Mouse (Mus musculus) right cerebral cortex, adult 2 months (tissue): ENCODE measurements around the gene Pigt.
A peak's percentile ranks its signal among the peaks of the same experiment; 100 is the strongest.

Experiments used
- DNase-seq, 2 experiments: peaks; one replicate each; pipeline ENCODE4 v3.0.0; 2021 to 2022; ENCODE audit warnings: low spot score in 2 of 2

The Pigt gene

GRCm38 (mm10) chr2:164520782-164521181, 23.5 kb downstream of the Pigt start:
- no peak for DNase-seq

DNA sequence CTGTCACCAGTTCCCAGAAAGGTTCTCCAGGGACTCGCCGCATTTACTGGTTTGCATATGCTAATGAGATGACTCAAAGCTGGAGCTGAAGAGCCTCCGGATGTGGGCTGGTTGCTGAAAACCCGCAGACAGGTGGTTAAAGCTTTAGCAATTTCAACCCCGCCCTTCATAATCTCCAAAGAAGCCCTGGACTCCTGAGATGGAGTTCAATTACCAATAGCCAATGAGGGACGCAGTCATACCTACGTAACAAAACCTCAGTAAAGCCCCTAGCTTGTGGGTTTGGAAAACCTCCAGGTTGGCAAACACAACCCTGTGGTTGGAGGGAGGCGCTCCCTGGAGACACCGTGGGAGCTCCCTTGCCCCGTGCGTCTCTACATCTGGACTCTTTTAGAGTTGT, 24.5 kb downstream of the Pigt start:
- peak in 1 of 2 experiments; percentile 25 for DNase-seq

- no peak for DNase-seq
These were observed 25.0 kb downstream of the Pigt start for GRCm38 (mm10) chr2:164522280-164522679.

DNA sequence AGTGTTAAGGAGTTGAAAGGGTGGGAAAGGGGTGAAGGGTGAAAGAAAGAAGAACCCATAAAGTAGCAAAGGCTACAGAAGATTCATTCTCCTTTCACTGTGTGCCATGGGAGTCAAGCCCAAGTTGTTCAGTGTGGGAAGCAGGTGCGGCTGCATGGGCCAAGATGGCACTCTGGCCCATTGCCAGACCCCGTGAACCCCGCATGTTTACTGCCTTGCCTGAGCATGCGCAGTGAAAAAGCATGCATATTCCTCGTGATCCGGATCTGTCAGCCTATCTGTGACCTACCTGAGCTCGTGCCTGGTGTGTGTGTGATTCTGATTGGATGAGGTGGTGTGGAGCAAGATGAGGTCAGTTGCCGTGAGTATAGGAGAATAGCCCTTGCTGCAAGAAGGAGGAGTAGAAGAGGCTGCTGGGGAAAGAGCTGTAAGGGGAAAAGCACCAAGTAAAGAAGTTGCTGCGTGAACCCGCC, 26.0 kb downstream of the Pigt start:
- no peak for DNase-seq

- DNase-seq = no peak
These were observed 31.2 kb downstream of the Pigt start for GRCm38 (mm10) chr2:164528557-164528956.

DNA sequence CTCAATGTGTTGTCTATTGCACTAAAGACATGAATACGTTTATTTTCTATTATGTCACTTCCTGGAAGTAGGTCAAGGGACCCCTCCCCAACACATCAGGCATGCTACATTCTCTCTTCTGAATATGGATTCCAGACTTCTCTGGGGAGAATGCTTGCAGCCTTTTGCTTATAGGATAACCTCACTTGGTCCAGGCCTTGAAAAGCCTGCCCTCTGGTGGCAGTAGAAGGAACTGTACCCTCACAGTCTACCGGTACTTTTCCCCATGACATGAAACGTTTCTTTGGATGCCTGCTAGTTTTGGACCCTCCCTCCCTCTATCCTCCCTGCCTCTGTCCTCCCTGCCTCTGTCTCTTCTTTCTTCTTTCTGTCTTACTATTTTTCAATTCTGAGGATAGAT, 33.8 kb downstream of the Pigt start:
- peak; percentile 89 for DNase-seq

DNA sequence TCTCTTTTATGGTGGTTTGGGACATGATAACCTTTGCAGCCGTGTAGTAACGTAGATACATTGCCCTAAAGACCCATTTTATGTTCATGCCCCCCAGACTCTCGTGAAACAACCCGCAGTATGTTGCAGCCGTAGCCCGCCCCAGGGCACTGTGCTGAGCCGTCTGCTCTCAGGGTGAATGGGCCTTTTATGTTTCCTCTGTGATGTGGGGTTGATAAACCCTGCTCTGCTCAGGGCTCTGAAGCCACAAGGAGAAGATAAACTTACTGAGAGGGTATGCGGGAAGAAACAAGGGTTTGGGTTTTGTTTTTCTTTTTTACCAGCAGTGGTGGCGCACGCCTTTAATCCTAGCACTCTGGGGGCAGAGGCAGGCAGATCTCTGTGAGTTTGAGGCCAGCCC, 37.0 kb downstream of the Pigt start:
- DNase-seq = no peak

- DNase-seq = no peak
These were observed 39.7 kb downstream of the Pigt start for GRCm38 (mm10) chr2:164537003-164537402.

GRCm38 (mm10) chr2:164540652-164541427, 43.5 kb downstream of the Pigt start:
- no peak for DNase-seq

- peak; percentile 79 to 85 for DNase-seq
These were observed 44.8 kb downstream of the Pigt start for GRCm38 (mm10) chr2:164542132-164542531.

DNA sequence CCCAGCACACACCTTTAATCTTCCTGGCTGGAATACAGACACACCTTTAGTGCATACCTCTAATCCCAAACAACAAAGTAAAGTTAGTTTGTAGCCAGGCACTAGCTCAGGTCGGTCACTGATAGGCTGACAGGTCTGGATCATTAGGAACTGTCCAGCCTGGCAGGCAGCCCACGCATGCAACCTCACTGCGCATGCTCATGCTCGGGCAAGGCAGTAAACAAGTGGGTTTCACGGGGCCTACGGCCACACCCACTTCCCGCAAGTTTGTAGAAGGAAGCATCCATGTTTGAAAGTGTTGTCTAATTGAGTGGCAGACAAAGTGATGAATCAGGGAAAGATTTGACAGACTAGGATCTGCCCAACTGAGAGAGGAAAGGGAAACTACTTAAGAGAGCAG, 45.3 kb downstream of the Pigt start:
- DNase-seq = no peak

DNA sequence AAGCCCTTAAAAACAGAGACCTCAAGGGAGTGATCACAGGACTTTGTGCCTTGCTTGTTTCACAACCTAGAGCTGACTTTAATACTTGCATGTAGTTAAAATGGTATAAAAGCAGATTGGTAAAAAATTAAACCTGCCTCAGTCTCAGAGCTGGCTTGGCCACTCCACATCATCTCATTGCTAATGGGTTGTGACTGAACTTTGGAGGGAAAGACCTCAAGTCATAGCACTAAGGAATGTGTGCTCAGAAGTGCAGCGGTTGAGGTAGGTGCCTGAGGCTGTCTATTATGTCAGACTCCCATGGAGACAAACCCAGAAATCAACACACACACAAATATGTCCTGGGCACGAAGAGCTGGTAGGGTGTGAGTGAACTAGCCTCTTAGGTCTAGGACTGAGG, 46.4 kb downstream of the Pigt start:
- no peak for DNase-seq

DNA sequence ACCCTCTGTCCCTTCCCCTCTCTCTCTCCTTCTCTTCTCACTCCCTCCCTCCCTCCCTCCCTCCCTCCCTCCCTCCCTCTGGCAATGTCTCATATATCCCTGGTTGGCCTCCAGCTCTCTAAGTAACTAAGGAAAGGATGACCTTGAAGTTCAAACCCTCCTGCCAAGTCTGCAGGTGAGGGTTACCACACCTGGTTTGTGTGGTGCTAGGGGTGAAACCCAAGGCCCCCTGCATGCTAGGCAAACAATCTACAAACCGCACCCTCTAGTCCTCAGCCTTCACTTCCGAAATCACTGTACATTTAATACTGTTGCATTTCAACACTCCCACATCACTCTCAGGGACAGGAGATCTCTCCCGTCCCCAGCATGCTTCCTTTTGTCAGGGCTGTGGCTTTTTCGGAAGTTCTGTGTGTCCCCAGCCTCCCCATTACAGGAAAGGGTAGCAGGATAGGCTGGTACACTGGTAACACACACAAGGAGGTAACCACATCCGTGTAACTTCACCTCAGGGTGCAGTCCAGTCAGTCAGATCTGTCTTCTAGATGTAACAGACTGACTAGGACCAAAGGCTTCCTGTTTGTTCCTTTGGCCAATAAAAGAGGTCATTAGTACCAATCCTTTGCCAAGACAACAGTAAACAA, 47.3 kb downstream of the Pigt start:
- no peak for DNase-seq

DNA sequence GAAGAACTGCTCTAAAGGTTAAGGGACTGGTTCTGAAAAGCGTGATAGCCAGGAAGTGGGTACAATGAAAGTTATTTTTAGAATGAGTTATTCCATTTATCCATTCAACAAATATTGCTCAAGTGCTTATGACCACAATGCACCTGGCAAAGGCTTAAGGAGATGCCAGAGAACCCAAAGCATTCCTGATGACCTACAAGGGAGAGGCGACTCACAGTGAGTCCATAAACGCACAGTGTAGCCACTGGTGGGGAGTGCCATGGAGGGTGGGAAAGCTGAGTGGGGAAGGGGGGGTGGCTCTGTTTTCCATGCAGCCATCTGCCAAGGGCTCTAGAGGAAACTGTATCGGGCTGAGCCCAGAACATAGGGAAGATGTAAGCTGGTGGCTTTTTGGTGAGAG, 52.0 kb downstream of the Pigt start:
- DNase-seq = no peak

DNA sequence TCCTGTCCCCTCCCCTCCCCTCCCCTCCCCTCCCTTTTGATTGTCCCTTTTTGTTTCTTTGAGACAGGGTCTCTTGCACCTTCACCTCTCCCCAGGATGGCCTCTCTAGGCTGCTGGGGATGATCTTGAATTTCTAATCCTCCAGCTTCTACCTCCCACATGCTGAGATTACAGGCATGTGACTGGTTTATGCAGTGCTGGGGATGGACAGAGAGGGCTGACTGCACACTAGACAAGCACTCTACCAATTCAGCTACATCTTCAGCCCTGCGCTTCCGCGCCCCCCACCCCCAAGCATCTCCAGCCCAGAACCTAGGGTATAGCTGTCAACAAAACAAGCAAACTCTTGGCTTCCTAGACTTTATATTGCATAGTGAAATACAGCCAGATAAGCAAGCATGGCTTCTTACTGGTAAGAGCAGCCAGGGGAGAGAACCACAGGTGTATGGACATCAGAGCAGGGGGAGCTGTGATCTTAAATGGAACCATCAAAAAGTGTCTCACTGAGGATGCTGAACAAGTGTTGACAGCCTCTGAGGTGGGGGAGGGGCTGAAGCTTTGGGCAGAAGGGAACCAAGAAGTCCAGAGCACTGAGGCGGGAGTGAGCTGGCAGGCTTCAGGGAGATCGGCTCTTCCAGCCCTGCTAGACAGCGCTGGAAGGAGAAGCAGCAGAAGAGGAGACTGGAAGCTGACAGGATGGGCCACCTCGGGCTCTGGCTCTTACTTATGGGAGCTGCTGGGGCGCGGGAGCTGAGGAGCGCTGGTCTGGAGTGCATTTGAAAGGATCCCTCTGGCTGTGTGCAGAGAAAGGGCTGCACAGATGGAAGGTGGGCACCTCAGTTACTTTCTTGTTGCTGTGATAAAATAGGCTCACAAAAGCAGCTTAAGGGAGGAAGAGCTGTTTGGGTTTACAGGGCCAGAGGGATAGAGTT, 52.9 kb downstream of the Pigt start:
- peak; percentile 36 to 54 for DNase-seq

DNA sequence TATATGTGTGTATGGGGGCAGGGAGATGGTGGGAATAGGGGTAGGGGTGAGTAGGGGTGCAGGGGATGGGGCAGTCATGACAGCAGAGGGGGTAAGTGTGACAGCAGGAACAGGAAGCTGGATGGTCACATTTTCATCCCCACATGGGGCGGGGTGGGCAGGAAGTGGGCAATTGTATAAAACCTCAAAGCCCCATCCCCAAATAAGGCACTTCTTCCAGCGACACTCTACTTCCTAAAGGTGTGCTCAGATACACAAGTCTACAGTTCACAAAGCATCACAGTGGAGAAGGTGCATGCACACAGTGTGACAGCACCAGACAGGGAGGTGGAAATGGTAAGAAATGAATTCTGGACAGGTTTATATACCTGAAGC, 53.6 kb downstream of the Pigt start:
- no peak for DNase-seq

GRCm38 (mm10) chr2:164551502-164551901, 54.2 kb downstream of the Pigt start:
- no peak for DNase-seq
